Mouse (Mus musculus): ENCODE measurements around the gene Cyp2ab1. TPM values are rescaled to one million over a fixed set of nuclear protein-coding genes. Genes with fewer than 3 reads are reported as not detected.

Cyp2ab1 gene
- total and polyA plus RNA-seq, 3 experiments, result not detected

- no peaks in the 10 kb centered on the region for H3K9me3 ChIP-seq (replicated peaks; ENCODE audit: low read length)
- in situ Hi-C loops (cut with MboI; ENCODE audit: low pct_ligation_motif_present, low pct_unique_long_range_greater_than_20kb, low sequenced_read_pairs) (no loop called here), dilution Hi-C loops (cut with MboI; ENCODE audit: extremely low pct_ligation_motif_present, extremely low pct_unique_long_range_greater_than_20kb, low sequenced_read_pairs) (no loop called here)
- H3K4me2 ChIP-seq (ENCODE audit: insufficient read depth, low read depth, poor library complexity, severe bottlenecking), result no peak overlapping the region
- no peaks in the 10 kb centered on the region for H3K27me3 ChIP-seq (replicated peaks)
- no peak overlapping the region for H3K27ac ChIP-seq (ENCODE audit: insufficient read depth, low read depth)
- no peaks in the 10 kb centered on the region for H3K79me2 ChIP-seq (replicated peaks; ENCODE audit: control insufficient read depth, extremely low read depth, insufficient read depth, poor library complexity, severe bottlenecking)
- no peak for DNase-seq (ENCODE audit: extremely low read depth)
- H3K4me1 ChIP-seq (ENCODE audit: control insufficient read depth in 1 of 2, insufficient read depth in 2 of 2), result peaks cover 0 to 5% of the 10 kb centered on the region in 2 experiments; a peak in 1 of 4 replicates
- no peak for TF ChIP-seq UBTF (IDR thresholded peaks at IDR 0.05; ENCODE audit: low read depth, low read length)
- TF ChIP-seq MAX (IDR thresholded peaks at IDR 0.05; ENCODE audit: low read length), result no peak
- no peak for TF ChIP-seq E2F4 (IDR thresholded peaks at IDR 0.05; ENCODE audit: insufficient replicate concordance, low read depth, low read length)
- TF ChIP-seq JUN (IDR thresholded peaks at IDR 0.05; ENCODE audit: insufficient read depth, low read depth, low read length), result no peak
- TF ChIP-seq ZC3H11A (IDR thresholded peaks at IDR 0.05; ENCODE audit: low read depth, low read length), result no peak
- no peak for TF ChIP-seq EP300 (IDR thresholded peaks at IDR 0.05; ENCODE audit: low read length)
- no peak for TF ChIP-seq CTCF (conservative IDR thresholded peaks at IDR 0.05 in 1 of 2, IDR thresholded peaks at IDR 0.05 in 1 of 2; ENCODE audit: low read depth in 2 of 2, low read length in 2 of 2)
- no peak for TF ChIP-seq ZKSCAN1 (IDR thresholded peaks at IDR 0.05; ENCODE audit: borderline replicate concordance, low read depth, low read length)
- no peak for TF ChIP-seq CHD2 (IDR thresholded peaks at IDR 0.05; ENCODE audit: low read length)
- TF ChIP-seq TBP (conservative IDR thresholded peaks at IDR 0.05; ENCODE audit: low read depth, low read length), result no peak
- TF ChIP-seq NRF1 (IDR thresholded peaks at IDR 0.05; ENCODE audit: low read depth, low read length), result no peak
- no peak for TF ChIP-seq USF1 (IDR thresholded peaks at IDR 0.05; ENCODE audit: low read depth, low read length)
- no peak overlapping the region for H3K9ac ChIP-seq (ENCODE audit: insufficient read depth, low read depth)
- no peak overlapping the region for H3K4me3 ChIP-seq (replicated peaks in 1 of 3; ENCODE audit: low read depth in 2 of 3, low read length in 2 of 3, poor library complexity in 1 of 3)
- H3K36me3 ChIP-seq (replicated peaks in 1 of 2; ENCODE audit: control insufficient read depth in 1 of 2, insufficient read depth in 1 of 2, low read length in 1 of 2), result peaks cover 10 to 79% of the 10 kb centered on the region in 2 experiments
Observed at GRCm38 (mm10) chr16:20359643-20360295, 34.6 kb upstream of the Cyp2ab1 start.

GRCm38 (mm10) chr16:20357837-20358236, 32.6 kb upstream of the Cyp2ab1 start:
- DNase-seq (ENCODE audit: extremely low read depth), result no peak
- Histone ChIP-seq H3K79me2 (replicated peaks; ENCODE audit: control insufficient read depth, extremely low read depth, insufficient read depth, poor library complexity, severe bottlenecking) (no peaks in the 10 kb centered on the region), H3K4me1 (ENCODE audit: control insufficient read depth in 1 of 2, insufficient read depth in 2 of 2) (peaks cover 0 to 5% of the 10 kb centered on the region in 2 experiments; a peak in 1 of 4 replicates), H3K27me3 (replicated peaks) (no peaks in the 10 kb centered on the region), H3K27ac (ENCODE audit: insufficient read depth, low read depth) (no peak overlapping the region), H3K9me3 (replicated peaks; ENCODE audit: low read length) (no peaks in the 10 kb centered on the region), H3K4me3 (replicated peaks in 1 of 3; ENCODE audit: low read depth in 2 of 3, low read length in 2 of 3, poor library complexity in 1 of 3) (no peak overlapping the region), H3K9ac (ENCODE audit: insufficient read depth, low read depth) (no peak overlapping the region), H3K36me3 (replicated peaks in 1 of 2; ENCODE audit: control insufficient read depth in 1 of 2, insufficient read depth in 1 of 2, low read length in 1 of 2) (peaks cover 10 to 74% of the 10 kb centered on the region in 2 experiments), H3K4me2 (ENCODE audit: insufficient read depth, low read depth, poor library complexity, severe bottlenecking) (no peak overlapping the region)
- TF ChIP-seq PAX5 (IDR thresholded peaks at IDR 0.05; ENCODE audit: low read length) (no peak), MEF2A (IDR thresholded peaks at IDR 0.05; ENCODE audit: borderline replicate concordance, low read depth, low read length) (no peak), IRF4 (IDR thresholded peaks at IDR 0.05; ENCODE audit: low read depth, low read length) (no peak), POLR2A (IDR thresholded peaks at IDR 0.05; ENCODE audit: low read depth, low read length) (no peak), JUND (conservative IDR thresholded peaks at IDR 0.05; ENCODE audit: low read depth, low read length) (no peak), E2F4 (IDR thresholded peaks at IDR 0.05; ENCODE audit: insufficient replicate concordance, low read depth, low read length) (no peak), MAFK (IDR thresholded peaks at IDR 0.05; ENCODE audit: insufficient replicate concordance, low read length) (no peak), JUN (IDR thresholded peaks at IDR 0.05; ENCODE audit: insufficient read depth, low read depth, low read length) (no peak)
- dilution Hi-C loops (cut with MboI; ENCODE audit: extremely low pct_ligation_motif_present, extremely low pct_unique_long_range_greater_than_20kb, low sequenced_read_pairs) (no loop called here), in situ Hi-C loops (cut with MboI; ENCODE audit: low pct_ligation_motif_present, low pct_unique_long_range_greater_than_20kb, low sequenced_read_pairs) (no loop called here)
